Mouse (Mus musculus): ENCODE measurements around the gene Selenos. TPM values are rescaled to one million over a fixed set of nuclear protein-coding genes. Genes with fewer than 3 reads are reported as not detected.

The Selenos gene
- polyA plus RNA-seq, 1 experiment from 2014 or later = 94.7 TPM

DNA sequence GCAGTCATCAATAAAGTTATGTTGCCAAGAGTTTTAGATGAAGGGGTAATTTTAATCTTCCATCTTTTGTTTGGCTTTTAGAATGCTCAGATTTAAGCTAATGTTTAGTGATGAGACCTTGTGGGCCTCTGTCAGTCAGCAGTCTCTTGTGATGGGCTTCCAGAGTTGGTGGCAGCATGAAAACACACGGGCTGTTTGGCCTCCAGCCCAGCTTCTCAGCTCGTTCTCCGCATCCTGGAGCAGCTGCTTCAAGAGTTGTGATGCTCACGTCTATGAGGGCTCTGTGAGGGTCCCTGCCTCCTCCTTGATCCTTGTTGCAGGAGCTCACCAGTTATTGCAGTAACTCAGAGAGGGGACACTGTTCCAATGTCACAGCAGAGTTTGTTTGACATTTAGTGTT is 58.9 kb downstream of the Selenos start:
- no peak overlapping the region for H3K4me2 ChIP-seq (replicated peaks)
- no peak overlapping the region for H3K27ac ChIP-seq
- peaks cover 3% of the 10 kb centered on the region; the same call in 1 of the 2 replicates for H3K36me3 ChIP-seq
- no peaks in the 10 kb centered on the region for H3K27me3 ChIP-seq
- no peak overlapping the region for H3K4me3 ChIP-seq
- 70% methylated on average over 4 of the region's 4 CpGs for WGBS
- H3K4me1 ChIP-seq = peaks cover 17% of the 10 kb centered on the region
- no peaks in the 10 kb centered on the region for H3K9me3 ChIP-seq
- no peak for ATAC-seq (ENCODE audit: insufficient number of reproducible peaks, insufficient read depth, low FRiP score, low TSS enrichment)
- no peak overlapping the region for H3K9ac ChIP-seq

DNA sequence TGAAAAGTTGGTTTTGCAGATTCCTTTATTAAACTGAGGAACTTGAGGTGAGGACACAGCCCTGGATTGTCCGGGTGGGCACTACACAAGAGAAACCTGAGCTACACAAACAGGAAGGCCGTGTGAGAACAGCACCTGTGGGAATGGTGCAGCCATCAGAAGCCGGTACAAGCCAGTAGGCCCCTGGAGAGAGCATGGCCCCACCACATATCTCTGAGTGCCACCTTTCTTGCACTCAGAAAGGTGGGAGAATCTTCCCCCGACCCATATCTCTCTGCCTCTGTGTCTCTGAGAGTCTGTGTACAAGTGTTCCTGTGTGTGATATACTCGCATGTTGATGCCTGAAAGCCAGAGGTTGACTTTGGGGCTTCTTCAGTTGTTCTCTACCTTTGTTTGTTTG is 59.4 kb downstream of the Selenos start:
- Histone ChIP-seq H3K4me1 (peaks cover 17% of the 10 kb centered on the region), H3K9ac (no peak overlapping the region), H3K4me2 (replicated peaks) (no peak overlapping the region), H3K27me3 (no peaks in the 10 kb centered on the region), H3K4me3 (no peak overlapping the region), H3K36me3 (peaks cover 3% of the 10 kb centered on the region; the same call in 1 of the 2 replicates), H3K27ac (no peak overlapping the region), H3K9me3 (no peaks in the 10 kb centered on the region)
- 80% methylated on average over 5 of the region's 5 CpGs for WGBS
- no peak for ATAC-seq (ENCODE audit: insufficient number of reproducible peaks, insufficient read depth, low FRiP score, low TSS enrichment)

Other genes starting within 250 kb of the Selenos start
- 2.0 and 2.1 TPM in 2 replicates for gene Pcsk6, start 217.9 kb upstream of the Selenos start, polyA plus RNA-seq (2016; fragmentation: Nextera tagmentation; extraction: Ambion mirVana)
- gene Gm45213, start 36.0 kb upstream of the Selenos start, polyA plus RNA-seq (2016; fragmentation: Nextera tagmentation; extraction: Ambion mirVana) = not detected in 2 replicates
- gene Snrpa1, start 20.6 kb upstream of the Selenos start, polyA plus RNA-seq (2016; fragmentation: Nextera tagmentation; extraction: Ambion mirVana) = 213 and 216 TPM in 2 replicates
- 20.7 and 21.2 TPM in 2 replicates for gene Chsy1, start 29.9 kb downstream of the Selenos start, polyA plus RNA-seq (2016; fragmentation: Nextera tagmentation; extraction: Ambion mirVana)

All from embryonic facial prominence, embryonic 12.5 days (tissue).